Mouse (Mus musculus): ENCODE measurements around the gene Arhgap45. TPM values are rescaled to one million over a fixed set of nuclear protein-coding genes. Genes with fewer than 3 reads are reported as not detected.
A peak's percentile ranks its signal among the peaks of the same experiment; 100 is the strongest.
"Not testable (repeated sequence)": the region's sequence is repeated elsewhere in the genome, so short reads cannot be mapped to it uniquely, and the experiment has no call there.

Gene Arhgap45
- polyA plus RNA-seq, 1 experiment from 2014 or later = 4.7 TPM

DNA sequence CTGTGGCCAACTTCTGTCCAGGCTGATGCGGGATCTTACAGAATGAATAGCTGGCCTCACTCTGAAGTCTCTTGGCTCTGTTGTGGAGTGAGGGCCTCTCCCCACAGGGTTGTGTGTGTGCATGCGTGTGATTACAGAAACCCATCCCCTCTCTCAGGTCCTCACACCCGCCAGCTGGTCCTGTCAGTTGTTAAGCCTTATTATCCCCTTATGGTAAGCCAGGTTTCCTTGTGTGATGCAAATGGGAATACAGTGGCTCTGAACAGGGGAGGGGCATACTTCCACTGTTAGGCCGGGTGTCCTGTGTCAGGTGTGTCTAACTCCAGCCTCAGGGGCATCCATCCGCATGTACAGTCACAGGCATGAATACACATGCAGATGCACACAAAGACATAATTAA lies 29.3 kb downstream of the Arhgap45 start:
- H3K4me3 ChIP-seq = no peak overlapping the region
- ATAC-seq (ENCODE audit: low FRiP score, low read depth) = no peak
- H3K4me1 ChIP-seq = peaks cover 12% of the 10 kb centered on the region
- H3K27me3 ChIP-seq (replicated peaks) = no peaks in the 10 kb centered on the region
- 75% methylated on average over 5 of the region's 5 CpGs for WGBS
- H3K36me3 ChIP-seq = no peaks in the 10 kb centered on the region
- H3K27ac ChIP-seq = no peak overlapping the region
- H3K9ac ChIP-seq = no peak overlapping the region
- no peaks in the 10 kb centered on the region for H3K9me3 ChIP-seq
- no peak overlapping the region for H3K4me2 ChIP-seq (replicated peaks)

DNA sequence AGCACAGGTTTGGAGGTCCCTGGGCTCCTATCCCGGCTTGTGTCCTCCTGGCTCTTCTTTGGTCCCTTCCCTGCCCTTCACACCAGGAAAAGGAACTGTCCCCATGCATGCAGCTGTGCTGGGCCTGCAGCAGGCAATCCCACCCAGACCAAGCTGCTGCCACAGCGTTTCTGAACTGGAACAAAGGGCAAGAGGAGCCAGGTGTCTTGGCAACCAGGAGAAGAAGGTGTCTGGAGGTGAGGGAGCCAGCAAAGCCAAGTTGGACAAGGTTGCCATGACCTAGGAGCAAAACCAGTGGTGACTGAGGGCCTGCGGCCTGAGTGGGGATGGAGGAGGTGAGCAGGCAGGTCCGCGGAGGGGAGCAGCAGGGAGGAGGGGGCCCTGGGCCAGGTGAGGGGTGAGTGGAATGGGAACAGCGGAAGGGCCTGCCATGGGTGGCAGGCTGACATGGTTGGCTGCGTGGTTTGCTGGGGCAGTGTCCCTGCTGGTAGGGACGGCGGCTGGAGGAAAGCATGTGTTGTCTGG lies 30.6 kb downstream of the Arhgap45 start, which contains the start of gene Gpx4:
Gpx4 (plus strand) TSS at position 126 of the 525 bp plus-strand sequence.
- Histone ChIP-seq H3K27me3 (replicated peaks) (no peaks in the 10 kb centered on the region), H3K4me1 (peaks cover 20% of the 10 kb centered on the region), H3K27ac (no peak within 1 kb of the TSS), H3K36me3 (no peaks in the 10 kb centered on the region), H3K4me2 (replicated peaks) (no peak within 1 kb of the TSS), H3K4me3 (no peak within 1 kb of the TSS; the same call in 1 of the 2 replicates), H3K9me3 (no peaks in the 10 kb centered on the region), H3K9ac (no peak within 1 kb of the TSS)
- whole genome bisulfite sequencing = 32% methylated on average over 9 of the region's 9 CpGs
- ATAC-seq (ENCODE audit: low FRiP score, low read depth) = no peak

DNA sequence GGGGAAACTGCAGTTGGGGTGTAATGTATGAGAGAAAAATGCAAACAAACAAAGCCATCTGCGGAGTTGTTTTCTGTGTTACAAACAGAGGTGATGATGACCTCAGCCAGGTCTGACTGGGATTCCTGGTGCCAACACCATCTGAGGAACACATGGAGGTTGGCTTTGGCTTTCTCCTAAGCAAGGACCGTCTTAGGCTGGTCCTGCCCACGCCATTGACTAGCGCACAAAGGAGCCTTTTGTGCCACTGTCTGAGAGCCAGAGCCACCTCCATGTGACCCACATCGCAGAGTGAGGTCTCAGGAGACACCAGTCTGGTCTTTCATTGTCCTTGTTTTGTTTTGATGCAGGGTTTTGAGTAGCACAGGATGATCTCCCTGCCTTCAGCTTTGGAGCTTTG lies 31.9 kb downstream of the Arhgap45 start:
- no peaks in the 10 kb centered on the region for H3K36me3 ChIP-seq
- WGBS = 12% methylated on average over 5 of the region's 5 CpGs
- H3K9me3 ChIP-seq = no peaks in the 10 kb centered on the region
- no peak for ATAC-seq (ENCODE audit: low FRiP score, low read depth)
- H3K9ac ChIP-seq = no peak overlapping the region
- H3K4me3 ChIP-seq = no peak overlapping the region
- no peaks in the 10 kb centered on the region for H3K27me3 ChIP-seq (replicated peaks)
- no peak overlapping the region for H3K4me2 ChIP-seq (replicated peaks)
- peaks cover 23% of the 10 kb centered on the region for H3K4me1 ChIP-seq
- H3K27ac ChIP-seq = no peak overlapping the region

DNA sequence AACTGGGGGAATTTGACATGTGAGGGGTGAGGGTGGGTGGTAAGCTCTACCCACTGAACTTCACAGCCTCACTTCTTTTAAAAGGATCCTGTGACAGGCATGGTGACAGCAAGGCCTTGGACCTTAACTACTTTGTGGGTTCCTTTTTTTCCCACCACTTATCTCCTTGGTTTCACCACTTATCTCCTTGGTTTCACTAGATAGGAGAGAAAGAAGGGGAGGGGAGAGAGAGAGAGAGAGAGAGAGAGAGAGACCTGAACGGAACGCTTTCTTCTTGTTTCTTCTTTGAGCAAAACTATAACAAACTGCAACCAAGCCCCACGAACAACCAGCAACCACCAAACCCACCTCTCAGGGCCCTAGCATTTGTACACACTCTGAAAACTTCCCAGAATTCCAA lies 32.4 kb downstream of the Arhgap45 start:
- Histone ChIP-seq H3K9me3 (no peaks in the 10 kb centered on the region), H3K4me2 (replicated peaks) (no peak overlapping the region), H3K36me3 (no peaks in the 10 kb centered on the region), H3K4me1 (peaks cover 23% of the 10 kb centered on the region), H3K27ac (no peak overlapping the region), H3K9ac (no peak overlapping the region), H3K27me3 (replicated peaks) (no peaks in the 10 kb centered on the region), H3K4me3 (no peak overlapping the region)
- no peak for ATAC-seq (ENCODE audit: low FRiP score, low read depth)
- WGBS = 66% methylated on average over 3 of the region's 3 CpGs

DNA sequence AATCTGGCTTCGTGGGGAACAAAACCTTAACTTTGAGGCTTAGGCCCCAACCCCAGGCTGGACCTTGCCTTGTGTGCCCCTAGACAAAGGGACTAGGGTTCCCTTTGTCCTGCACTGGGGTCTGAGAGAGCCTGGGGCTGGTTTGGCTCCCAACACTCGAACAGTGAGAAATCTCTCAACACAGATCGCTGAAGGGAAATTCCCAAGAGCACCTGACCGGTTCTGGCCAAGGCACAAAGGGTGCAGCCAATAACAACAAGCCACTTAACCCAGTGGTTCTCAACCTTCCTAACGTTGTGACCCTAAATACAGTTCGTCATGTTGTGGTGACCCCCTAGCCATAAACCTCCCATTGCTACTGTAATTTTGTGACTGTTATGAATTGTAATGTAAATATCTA lies 33.8 kb downstream of the Arhgap45 start:
- no peak for ATAC-seq (ENCODE audit: low FRiP score, low read depth)
- no peak overlapping the region for H3K4me3 ChIP-seq
- no peak overlapping the region for H3K4me2 ChIP-seq (replicated peaks)
- H3K9me3 ChIP-seq = no peaks in the 10 kb centered on the region
- H3K27me3 ChIP-seq (replicated peaks) = no peaks in the 10 kb centered on the region
- 13% methylated on average over 6 of the region's 6 CpGs for WGBS
- H3K4me1 ChIP-seq = peaks cover 30% of the 10 kb centered on the region
- H3K27ac ChIP-seq = no peak overlapping the region
- H3K36me3 ChIP-seq = no peaks in the 10 kb centered on the region
- H3K9ac ChIP-seq = no peak overlapping the region

DNA sequence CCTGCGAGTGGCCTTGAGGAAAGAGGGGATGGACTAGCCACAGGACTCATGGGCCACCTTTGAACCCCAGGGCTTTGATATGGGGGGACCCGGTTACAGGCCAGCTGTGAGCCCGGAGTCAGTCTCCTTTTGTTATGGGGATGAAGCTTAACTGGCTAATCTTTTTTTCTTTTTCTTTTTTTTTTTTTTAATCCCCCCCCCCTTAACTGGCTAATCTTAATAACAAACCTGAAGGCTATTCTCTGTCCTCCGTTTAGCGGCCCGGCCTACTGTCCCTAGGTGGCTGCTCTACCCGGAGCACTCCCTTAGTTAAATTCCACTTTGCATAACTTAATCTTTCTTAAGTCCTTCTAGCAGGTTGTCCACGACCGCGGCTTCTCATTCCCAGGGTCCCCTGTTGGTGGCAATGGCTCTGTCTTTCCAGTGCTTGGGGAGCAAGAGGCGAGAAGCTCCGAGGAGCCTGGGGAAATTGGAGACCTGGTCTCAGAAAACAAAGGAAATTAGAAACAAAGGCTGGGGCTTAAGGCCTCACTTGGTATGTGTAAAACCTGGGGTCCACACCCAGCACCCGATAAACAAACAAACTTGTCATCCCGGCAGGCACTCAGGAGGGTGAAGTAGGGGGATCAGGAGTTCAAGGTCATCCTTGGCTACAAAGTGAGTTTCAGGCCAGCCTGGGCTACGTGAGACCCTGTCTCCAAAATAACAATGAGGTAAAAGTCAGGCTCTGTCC lies 34.6 kb downstream of the Arhgap45 start:
- WGBS = 18% methylated on average over 15 of the region's 15 CpGs
- H3K4me3 ChIP-seq = no peak overlapping the region
- no peak overlapping the region for H3K27ac ChIP-seq
- no peak overlapping the region for H3K4me2 ChIP-seq (replicated peaks)
- ATAC-seq (ENCODE audit: low FRiP score, low read depth) = no peak
- no peak overlapping the region for H3K9ac ChIP-seq
- H3K27me3 ChIP-seq (replicated peaks) = no peaks in the 10 kb centered on the region
- peaks cover 3% of the 10 kb centered on the region for H3K36me3 ChIP-seq
- no peaks in the 10 kb centered on the region for H3K9me3 ChIP-seq
- H3K4me1 ChIP-seq = peaks cover 34% of the 10 kb centered on the region

DNA sequence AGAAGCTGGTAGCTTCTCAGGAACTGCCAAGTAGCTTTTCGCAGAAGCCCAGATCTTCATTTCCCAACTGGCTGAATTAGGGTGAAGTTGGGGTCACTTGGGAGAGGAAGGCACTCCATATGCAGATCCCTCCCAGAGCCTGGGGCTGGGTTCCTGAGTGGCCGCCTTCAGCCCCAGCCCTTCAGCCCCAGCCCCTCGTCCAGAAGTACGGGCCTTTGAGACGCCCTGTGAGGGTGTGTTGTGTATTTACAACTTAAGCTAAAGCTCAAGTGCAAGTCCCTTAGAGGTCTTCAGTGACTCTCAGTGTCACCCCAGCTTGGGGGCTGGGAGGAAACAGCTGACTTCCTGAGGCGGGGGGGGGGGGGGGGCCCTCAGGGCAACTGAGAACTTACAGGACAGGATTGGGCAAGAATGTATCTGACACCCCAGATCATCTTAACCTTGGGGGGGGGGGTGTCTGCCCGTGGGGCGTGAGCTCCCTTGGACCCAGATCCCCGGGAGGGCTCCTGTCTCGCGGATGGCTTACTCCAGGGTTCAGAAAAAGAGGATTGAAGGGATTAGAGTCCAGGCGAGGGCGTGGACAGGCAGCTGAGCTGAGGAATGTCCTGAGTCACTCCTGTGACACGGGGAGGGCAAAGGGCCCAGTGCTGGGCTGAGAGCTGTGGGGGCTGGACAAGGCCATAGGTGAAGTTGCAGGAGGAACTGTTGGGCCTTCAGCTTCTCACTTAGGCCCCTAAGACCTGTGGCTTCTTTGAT lies 35.3 kb downstream of the Arhgap45 start:
- Histone ChIP-seq H3K9ac (0 out of 2 replicates have a peak overlapping the region, but pooled peaks have one; percentile 21), H3K4me1 (peaks cover 34% of the 10 kb centered on the region)
- 32% methylated on average over 14 of the region's 14 CpGs for WGBS

DNA sequence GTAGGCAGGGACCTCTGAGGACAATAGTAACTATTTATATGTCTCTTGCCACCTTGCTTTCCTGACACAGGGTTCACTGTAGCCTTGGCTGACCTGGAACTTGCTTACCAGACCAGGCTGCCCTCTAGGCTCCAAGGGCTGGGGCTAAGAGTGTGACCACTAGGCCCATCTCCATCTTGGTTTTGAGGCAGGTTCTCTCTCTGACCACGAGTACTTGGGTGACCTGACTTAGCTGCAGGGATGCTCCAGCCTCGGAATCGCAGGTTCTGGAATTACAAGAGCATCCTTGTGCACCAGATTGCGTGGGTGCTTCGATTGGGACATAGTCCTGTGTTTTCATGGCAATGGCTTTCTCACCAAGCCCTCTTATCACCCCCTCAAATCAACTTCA lies 35.9 kb downstream of the Arhgap45 start:
- Histone ChIP-seq H3K27me3 (replicated peaks) (no peaks in the 10 kb centered on the region), H3K27ac (no peak overlapping the region), H3K4me3 (no peak overlapping the region), H3K4me2 (replicated peaks) (no peak overlapping the region), H3K4me1 (peaks cover 33% of the 10 kb centered on the region), H3K9me3 (no peaks in the 10 kb centered on the region), H3K9ac (no peak overlapping the region), H3K36me3 (peaks cover 14% of the 10 kb centered on the region)
- no peak for ATAC-seq (ENCODE audit: low FRiP score, low read depth)
- 82% methylated on average over 5 of the region's 5 CpGs for WGBS

More for the DNA sequence above, 35.3 kb downstream of the Arhgap45 start:
- no peak overlapping the region for H3K4me3 ChIP-seq
- H3K27ac ChIP-seq = no peak overlapping the region
- H3K9me3 ChIP-seq = no peaks in the 10 kb centered on the region
- H3K4me2 ChIP-seq (replicated peaks) = no peak overlapping the region
- no peaks in the 10 kb centered on the region for H3K27me3 ChIP-seq (replicated peaks)
- no peak for ATAC-seq (ENCODE audit: low FRiP score, low read depth)
- peaks cover 9% of the 10 kb centered on the region for H3K36me3 ChIP-seq

DNA sequence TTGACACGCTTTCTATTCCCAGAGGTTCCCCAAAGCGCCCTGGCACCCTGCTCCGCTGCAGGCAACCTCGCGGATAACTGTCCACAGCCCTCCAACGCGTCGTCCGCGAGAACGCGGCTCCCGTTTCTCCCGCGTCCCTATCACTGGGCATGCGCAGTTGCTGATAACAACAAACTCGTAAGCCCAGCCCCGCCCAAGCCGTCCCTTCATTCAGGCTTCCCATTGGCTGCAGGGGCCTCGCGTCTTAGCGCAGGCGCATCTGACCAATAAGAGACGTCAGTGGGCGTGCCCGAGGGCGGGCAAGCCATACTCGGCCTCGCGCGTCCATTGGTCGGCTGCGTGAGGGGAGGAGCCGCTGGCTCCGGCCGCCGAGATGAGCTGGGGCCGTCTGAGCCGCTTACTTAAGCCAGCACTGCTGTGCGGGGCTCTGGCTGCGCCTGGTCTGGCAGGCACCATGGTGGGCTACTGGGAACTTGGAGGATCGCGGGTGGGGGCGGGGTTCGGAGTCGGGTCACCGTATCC lies 36.9 kb downstream of the Arhgap45 start:
- peaks cover 25% of the 10 kb centered on the region for H3K4me1 ChIP-seq
- H3K4me2 ChIP-seq (replicated peaks) = peak overlapping the region; percentile 72
- ATAC-seq (ENCODE audit: low FRiP score, low read depth) = peak; percentile 94
- H3K27me3 ChIP-seq (replicated peaks) = no peaks in the 10 kb centered on the region
- peaks cover 24% of the 10 kb centered on the region for H3K36me3 ChIP-seq
- H3K4me3 ChIP-seq = peak overlapping the region; percentile 91
- H3K9ac ChIP-seq = peak overlapping the region; percentile 94
- no peaks in the 10 kb centered on the region for H3K9me3 ChIP-seq
- under 1% methylated on average over 47 of the region's 47 CpGs for WGBS
- peak overlapping the region; percentile 94 for H3K27ac ChIP-seq

DNA sequence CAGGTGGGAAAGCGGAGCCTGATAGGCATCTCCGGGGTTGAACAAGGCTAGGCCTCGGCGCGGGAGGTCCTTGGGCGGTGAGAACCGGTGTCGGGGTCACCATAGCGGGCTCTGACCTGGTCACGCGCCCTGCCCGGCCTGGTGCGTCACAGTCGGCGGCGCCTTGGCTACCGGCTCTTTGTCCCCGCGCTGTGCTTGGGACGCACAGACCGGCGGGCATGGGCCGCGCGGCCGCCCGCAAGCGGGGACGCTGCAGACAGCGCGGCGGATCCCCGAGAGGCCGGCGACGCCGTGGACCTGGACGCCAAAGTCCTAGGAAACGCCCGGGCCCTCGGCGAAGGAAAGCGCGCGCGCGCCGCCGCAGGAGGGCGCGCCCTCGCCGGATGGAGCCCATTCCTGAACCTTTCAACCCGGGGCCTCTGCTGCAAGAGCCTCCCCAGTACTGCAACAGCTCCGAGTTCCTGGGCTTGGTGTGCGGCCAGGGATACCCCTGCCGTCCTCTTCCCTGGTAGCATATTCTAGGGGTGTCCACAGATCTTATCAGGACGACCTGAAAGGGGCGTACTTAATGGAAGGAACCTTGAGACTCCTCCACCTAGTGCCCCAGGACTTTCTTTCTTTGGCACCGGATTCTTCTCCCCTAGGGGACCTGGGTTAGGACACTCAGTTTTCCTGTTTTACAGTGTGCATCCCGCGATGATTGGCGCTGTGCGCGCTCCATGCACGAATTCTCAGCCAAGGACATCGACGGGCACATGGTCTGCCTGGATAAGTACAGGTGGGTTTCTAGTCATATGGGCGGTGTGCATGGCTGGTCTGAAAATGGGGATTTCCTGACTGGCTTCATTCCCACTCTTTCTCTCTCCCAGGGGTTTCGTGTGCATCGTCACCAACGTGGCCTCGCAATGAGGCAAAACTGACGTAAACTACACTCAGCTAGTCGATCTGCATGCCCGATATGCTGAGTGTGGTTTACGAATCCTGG lies 37.7 kb downstream of the Arhgap45 start:
- Histone ChIP-seq H3K9ac (peak overlapping the region; percentile 94), H3K36me3 (peaks cover 29% of the 10 kb centered on the region), H3K9me3 (no peaks in the 10 kb centered on the region), H3K4me3 (peak overlapping the region; percentile 91), H3K27ac (peak overlapping the region; percentile 94), H3K27me3 (replicated peaks) (no peaks in the 10 kb centered on the region), H3K4me1 (peaks cover 22% of the 10 kb centered on the region), H3K4me2 (replicated peaks) (peak overlapping the region; percentile 72)
- ATAC-seq (ENCODE audit: low FRiP score, low read depth) = peak; percentile 49
- 2% methylated on average over 76 of the region's 77 CpGs for WGBS

DNA sequence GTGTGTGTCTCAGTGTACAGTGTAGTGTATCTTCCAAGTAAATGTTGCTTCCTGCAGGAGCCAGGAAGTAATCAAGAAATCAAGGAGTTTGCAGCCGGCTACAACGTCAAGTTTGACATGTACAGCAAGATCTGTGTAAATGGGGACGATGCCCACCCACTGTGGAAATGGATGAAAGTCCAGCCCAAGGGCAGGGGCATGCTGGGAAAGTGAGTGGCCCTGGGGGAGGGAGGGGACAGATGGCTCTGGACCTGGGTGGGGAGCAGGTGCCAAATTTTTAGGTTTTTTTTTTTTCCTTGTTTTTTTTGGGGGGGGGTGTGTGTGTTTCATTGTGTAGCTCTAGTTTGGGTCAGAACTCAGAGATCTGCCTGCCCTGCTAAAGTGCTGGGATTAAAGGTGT lies 38.5 kb downstream of the Arhgap45 start:
- peaks cover 34% of the 10 kb centered on the region for H3K36me3 ChIP-seq
- ATAC-seq (ENCODE audit: low FRiP score, low read depth); H3K27me3 ChIP-seq (replicated peaks); H3K9me3 ChIP-seq; H3K27ac ChIP-seq: not testable (repeated sequence)
- peak overlapping the region; percentile 72 for H3K4me2 ChIP-seq (replicated peaks)
- H3K4me3 ChIP-seq = peak overlapping the region; percentile 91
- H3K4me1 ChIP-seq = peaks cover 22% of the 10 kb centered on the region
- 38% methylated on average over 3 of the region's 3 CpGs for WGBS
- H3K9ac ChIP-seq = peak overlapping the region; percentile 94; the same call in 1 of the 2 replicates
